Mouse (Mus musculus): Measurements from ENCODE around the gene Mrpl19. TPM values are rescaled to one million over a fixed set of nuclear protein-coding genes. Genes with fewer than 3 reads are reported as not detected.

Gene Mrpl19
- polyA plus RNA-seq, 1 experiment from 2014 or later, result 41.7 TPM

GRCm38 (mm10) chr6:81975971-81976621, 10.3 kb upstream of the Mrpl19 start:
- no peak overlapping the region for H3K4me2 ChIP-seq (replicated peaks)

GRCm38 (mm10) chr6:81972595-81972994, 6.8 kb upstream of the Mrpl19 start:
- Histone ChIP-seq H3K4me2 (replicated peaks) (no peak overlapping the region), H3K4me3 (replicated peaks; ENCODE audit: low read length) (no peak overlapping the region), H3K9ac (no peak overlapping the region), H3K27me3 (ENCODE audit: control insufficient read depth, insufficient read depth, low read length) (no peaks in the 10 kb centered on the region), H3K9me3 (ENCODE audit: control insufficient read depth, low read length) (no peaks in the 10 kb centered on the region), H3K4me1 (replicated peaks; ENCODE audit: control insufficient read depth, insufficient read depth, low read length) (no peaks in the 10 kb centered on the region), H3K36me3 (replicated peaks; ENCODE audit: control insufficient read depth, insufficient read depth) (no peaks in the 10 kb centered on the region), H3K27ac (no peak overlapping the region)
- DNase-seq (ENCODE audit: low spot score), result no peak
- 92% methylated on average over 8 of the region's 8 CpGs for WGBS
- ATAC-seq (ENCODE audit: low FRiP score), result no peak

More at GRCm38 (mm10) chr6:81975971-81976621, 10.3 kb upstream of the Mrpl19 start:
- H3K9me3 ChIP-seq (ENCODE audit: control insufficient read depth, low read length), result no peaks in the 10 kb centered on the region
- no peak overlapping the region for H3K27ac ChIP-seq
- no peaks in the 10 kb centered on the region for H3K27me3 ChIP-seq (ENCODE audit: control insufficient read depth, insufficient read depth, low read length)
- DNase-seq (ENCODE audit: low spot score), result peak; percentile 80
- H3K4me1 ChIP-seq (replicated peaks; ENCODE audit: control insufficient read depth, insufficient read depth, low read length), result no peaks in the 10 kb centered on the region
- H3K36me3 ChIP-seq (replicated peaks; ENCODE audit: control insufficient read depth, insufficient read depth), result no peaks in the 10 kb centered on the region
- no peak overlapping the region for H3K9ac ChIP-seq
- H3K4me3 ChIP-seq (replicated peaks; ENCODE audit: low read length), result no peak overlapping the region
- WGBS, result 40% methylated on average over 7 of the region's 7 CpGs
- ATAC-seq (ENCODE audit: low FRiP score), result peak; percentile 60; the same call in 1 of the 2 replicates

GRCm38 (mm10) chr6:81971196-81971595, 5.4 kb upstream of the Mrpl19 start:
- 85% methylated on average over 7 of the region's 7 CpGs for WGBS
- Histone ChIP-seq H3K36me3 (replicated peaks; ENCODE audit: control insufficient read depth, insufficient read depth) (no peaks in the 10 kb centered on the region), H3K9me3 (ENCODE audit: control insufficient read depth, low read length) (no peaks in the 10 kb centered on the region), H3K4me2 (replicated peaks) (no peak overlapping the region), H3K4me3 (replicated peaks; ENCODE audit: low read length) (no peak overlapping the region), H3K4me1 (replicated peaks; ENCODE audit: control insufficient read depth, insufficient read depth, low read length) (no peaks in the 10 kb centered on the region), H3K27me3 (ENCODE audit: control insufficient read depth, insufficient read depth, low read length) (no peaks in the 10 kb centered on the region), H3K27ac (no peak overlapping the region), H3K9ac (no peak overlapping the region)
- no peak for DNase-seq (ENCODE audit: low spot score)
- no peak for ATAC-seq (ENCODE audit: low FRiP score)

- Histone ChIP-seq H3K9me3 (ENCODE audit: control insufficient read depth, low read length) (no peaks in the 10 kb centered on the region), H3K9ac (0 out of 2 replicates have a peak overlapping the region, but pooled peaks have one; percentile 73), H3K4me1 (replicated peaks; ENCODE audit: control insufficient read depth, insufficient read depth, low read length) (peaks cover 10% of the 10 kb centered on the region), H3K27ac (no peak overlapping the region), H3K27me3 (ENCODE audit: control insufficient read depth, insufficient read depth, low read length) (no peaks in the 10 kb centered on the region), H3K36me3 (replicated peaks; ENCODE audit: control insufficient read depth, insufficient read depth) (peaks cover 28% of the 10 kb centered on the region), H3K4me2 (replicated peaks) (peak overlapping the region; percentile 77), H3K4me3 (replicated peaks; ENCODE audit: low read length) (peak overlapping the region; percentile 86)
- DNase-seq (ENCODE audit: low spot score) (no peak), ATAC-seq (ENCODE audit: low FRiP score) (peak; percentile 72)
- WGBS, result 40% methylated on average over 2 of the region's 2 CpGs
Measured at GRCm38 (mm10) chr6:81966068-81966544, 348 bp upstream of the Mrpl19 start.

DNA sequence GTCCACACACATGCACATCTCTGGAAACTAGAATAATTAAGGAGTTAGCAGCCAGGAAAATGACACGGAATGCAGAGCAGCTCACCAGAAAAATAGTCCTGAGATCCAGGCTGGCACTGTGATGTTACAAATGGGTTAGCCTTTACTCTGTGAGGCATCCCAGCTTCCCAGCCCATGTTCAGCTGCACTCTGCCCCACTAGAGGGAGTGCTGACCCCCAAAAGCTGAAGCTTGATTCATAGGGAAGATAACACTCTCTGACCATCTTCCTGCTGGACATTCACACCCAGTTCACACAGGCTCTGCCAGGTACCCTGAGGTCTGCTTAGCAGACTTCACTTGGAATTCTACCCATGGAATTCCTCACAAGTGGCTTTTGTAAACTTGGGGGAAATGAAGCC, 5.5 kb downstream of the Mrpl19 start:
- H3K36me3 ChIP-seq (replicated peaks; ENCODE audit: control insufficient read depth, insufficient read depth), result peaks cover 77% of the 10 kb centered on the region
- no peak overlapping the region for H3K4me3 ChIP-seq (replicated peaks; ENCODE audit: low read length)
- no peak overlapping the region for H3K27ac ChIP-seq
- no peaks in the 10 kb centered on the region for H3K9me3 ChIP-seq (ENCODE audit: control insufficient read depth, low read length)
- 95% methylated on average over 1 of the region's 1 CpGs for WGBS
- peaks cover 10% of the 10 kb centered on the region for H3K4me1 ChIP-seq (replicated peaks; ENCODE audit: control insufficient read depth, insufficient read depth, low read length)
- no peak for ATAC-seq (ENCODE audit: low FRiP score)
- H3K4me2 ChIP-seq (replicated peaks), result no peak overlapping the region
- no peak overlapping the region for H3K9ac ChIP-seq
- no peak for DNase-seq (ENCODE audit: low spot score)
- no peaks in the 10 kb centered on the region for H3K27me3 ChIP-seq (ENCODE audit: control insufficient read depth, insufficient read depth, low read length)

DNA sequence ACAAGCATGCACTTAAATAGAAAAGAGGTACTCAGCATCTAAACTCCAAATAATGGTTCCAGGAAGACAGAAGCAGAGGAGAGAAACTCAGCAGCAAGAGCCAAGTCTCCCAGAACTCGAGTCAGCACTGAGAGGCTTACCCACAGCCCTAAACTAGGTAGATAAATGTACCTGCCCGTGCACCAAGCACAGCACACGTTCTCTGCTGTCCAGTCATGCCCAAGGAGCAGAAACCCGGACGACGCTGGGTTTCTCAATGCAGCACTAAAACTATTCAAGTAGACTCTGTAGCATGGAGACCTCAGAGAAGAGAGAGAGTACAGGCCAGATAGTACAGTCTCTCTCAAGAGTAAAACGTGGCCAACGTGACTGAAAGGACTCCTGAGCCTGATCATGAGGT, 5.9 kb downstream of the Mrpl19 start:
- DNase-seq (ENCODE audit: low spot score), result no peak
- 95% methylated on average over 8 of the region's 8 CpGs for WGBS
- ATAC-seq (ENCODE audit: low FRiP score), result no peak
- H3K27ac ChIP-seq, result no peak overlapping the region
- peaks cover 6% of the 10 kb centered on the region for H3K4me1 ChIP-seq (replicated peaks; ENCODE audit: control insufficient read depth, insufficient read depth, low read length)
- no peak overlapping the region for H3K4me3 ChIP-seq (replicated peaks; ENCODE audit: low read length)
- no peaks in the 10 kb centered on the region for H3K9me3 ChIP-seq (ENCODE audit: control insufficient read depth, low read length)
- H3K36me3 ChIP-seq (replicated peaks; ENCODE audit: control insufficient read depth, insufficient read depth), result peaks cover 79% of the 10 kb centered on the region
- no peaks in the 10 kb centered on the region for H3K27me3 ChIP-seq (ENCODE audit: control insufficient read depth, insufficient read depth, low read length)
- no peak overlapping the region for H3K9ac ChIP-seq
- no peak overlapping the region for H3K4me2 ChIP-seq (replicated peaks)

DNA sequence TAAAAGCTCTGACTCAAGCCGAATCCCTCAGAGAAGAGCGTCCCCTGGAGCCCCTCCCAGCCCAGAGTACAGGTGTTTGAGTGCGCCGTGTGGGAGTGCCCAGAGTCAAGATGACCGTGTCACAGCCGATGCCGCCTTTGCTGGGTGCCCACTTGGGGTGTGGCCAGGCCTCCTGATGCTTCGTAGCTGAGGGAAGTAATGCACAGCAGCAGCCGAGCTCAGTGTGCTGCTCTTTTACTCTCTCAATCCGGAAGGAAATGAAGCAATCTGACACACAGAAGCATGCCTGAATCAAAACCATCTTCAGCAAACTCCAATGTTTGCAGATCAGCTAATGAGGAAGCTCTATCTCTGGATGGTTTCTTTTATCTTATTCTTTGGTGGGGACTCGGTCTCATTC, 7.8 kb downstream of the Mrpl19 start:
- Histone ChIP-seq H3K36me3 (replicated peaks; ENCODE audit: control insufficient read depth, insufficient read depth) (peaks cover 78% of the 10 kb centered on the region), H3K27ac (no peak overlapping the region), H3K4me1 (replicated peaks; ENCODE audit: control insufficient read depth, insufficient read depth, low read length) (no peaks in the 10 kb centered on the region), H3K9ac (no peak overlapping the region), H3K4me2 (replicated peaks) (no peak overlapping the region), H3K4me3 (replicated peaks; ENCODE audit: low read length) (no peak overlapping the region), H3K9me3 (ENCODE audit: control insufficient read depth, low read length) (no peaks in the 10 kb centered on the region), H3K27me3 (ENCODE audit: control insufficient read depth, insufficient read depth, low read length) (no peaks in the 10 kb centered on the region)
- DNase-seq (ENCODE audit: low spot score), result no peak
- WGBS, result 91% methylated on average over 11 of the region's 11 CpGs
- no peak for ATAC-seq (ENCODE audit: low FRiP score)

GRCm38 (mm10) chr6:81956399-81956798, 9.4 kb downstream of the Mrpl19 start:
- H3K27ac ChIP-seq, result no peak overlapping the region
- WGBS, result 90% methylated on average over 4 of the region's 4 CpGs
- no peaks in the 10 kb centered on the region for H3K9me3 ChIP-seq (ENCODE audit: control insufficient read depth, low read length)
- H3K27me3 ChIP-seq (ENCODE audit: control insufficient read depth, insufficient read depth, low read length), result no peaks in the 10 kb centered on the region
- DNase-seq (ENCODE audit: low spot score), result no peak
- peaks cover 76% of the 10 kb centered on the region for H3K36me3 ChIP-seq (replicated peaks; ENCODE audit: control insufficient read depth, insufficient read depth)
- H3K9ac ChIP-seq, result no peak overlapping the region
- no peaks in the 10 kb centered on the region for H3K4me1 ChIP-seq (replicated peaks; ENCODE audit: control insufficient read depth, insufficient read depth, low read length)
- no peak for ATAC-seq (ENCODE audit: low FRiP score)
- no peak overlapping the region for H3K4me2 ChIP-seq (replicated peaks)
- no peak overlapping the region for H3K4me3 ChIP-seq (replicated peaks; ENCODE audit: low read length)

GRCm38 (mm10) chr6:81955133-81955532, 10.6 kb downstream of the Mrpl19 start:
- Histone ChIP-seq H3K4me2 (replicated peaks) (no peak overlapping the region), H3K9ac (no peak overlapping the region), H3K4me3 (replicated peaks; ENCODE audit: low read length) (no peak overlapping the region), H3K27ac (no peak overlapping the region), H3K9me3 (ENCODE audit: control insufficient read depth, low read length) (no peaks in the 10 kb centered on the region), H3K36me3 (replicated peaks; ENCODE audit: control insufficient read depth, insufficient read depth) (peaks cover 74% of the 10 kb centered on the region), H3K27me3 (ENCODE audit: control insufficient read depth, insufficient read depth, low read length) (no peaks in the 10 kb centered on the region), H3K4me1 (replicated peaks; ENCODE audit: control insufficient read depth, insufficient read depth, low read length) (no peaks in the 10 kb centered on the region)
- 88% methylated on average over 5 of the region's 5 CpGs for WGBS
- no peak for ATAC-seq (ENCODE audit: low FRiP score)
- DNase-seq (ENCODE audit: low spot score), result no peak

GRCm38 (mm10) chr6:81946906-81947305, 18.9 kb downstream of the Mrpl19 start:
- Histone ChIP-seq H3K9ac (no peak overlapping the region), H3K36me3 (replicated peaks; ENCODE audit: control insufficient read depth, insufficient read depth) (peaks cover 97% of the 10 kb centered on the region), H3K9me3 (ENCODE audit: control insufficient read depth, low read length) (no peaks in the 10 kb centered on the region), H3K27me3 (ENCODE audit: control insufficient read depth, insufficient read depth, low read length) (no peaks in the 10 kb centered on the region), H3K4me3 (replicated peaks; ENCODE audit: low read length) (no peak overlapping the region), H3K4me1 (replicated peaks; ENCODE audit: control insufficient read depth, insufficient read depth, low read length) (no peaks in the 10 kb centered on the region), H3K4me2 (replicated peaks) (no peak overlapping the region), H3K27ac (no peak overlapping the region)
- 99% methylated on average over 6 of the region's 6 CpGs for WGBS
- no peak for ATAC-seq (ENCODE audit: low FRiP score)
- DNase-seq (ENCODE audit: low spot score), result no peak
